Mouse (Mus musculus): ENCODE measurements around the gene Lrrc46. TPM values are rescaled to one million over a fixed set of nuclear protein-coding genes. Genes with fewer than 3 reads are reported as not detected.

Lrrc46 gene
- polyA plus RNA-seq, 2 experiments = 0.63 to 0.91 TPM

- 59% methylated on average over 9 of the region's 9 CpGs for WGBS
- ATAC-seq (ENCODE audit: low FRiP score, low read depth) = no peak
- Histone ChIP-seq H3K4me1 (ENCODE audit: control insufficient read depth, insufficient read depth, low read length) (no peaks in the 10 kb centered on the region), H3K9ac (ENCODE audit: low read depth, low read length, severe bottlenecking) (no peak overlapping the region), H3K27me3 (ENCODE audit: control insufficient read depth, insufficient read depth, low read length) (no peaks in the 10 kb centered on the region), H3K4me3 (replicated peaks; ENCODE audit: low read length) (no peak overlapping the region), H3K36me3 (ENCODE audit: control insufficient read depth, insufficient read depth, low read length) (no peaks in the 10 kb centered on the region), H3K27ac (replicated peaks; ENCODE audit: low read depth, low read length) (no peak overlapping the region), H3K4me2 (replicated peaks; ENCODE audit: low read depth, low read length, severe bottlenecking) (no peak overlapping the region), H3K9me3 (ENCODE audit: control insufficient read depth, low read length) (no peaks in the 10 kb centered on the region)
- TF ChIP-seq POLR2A (IDR thresholded peaks at IDR 0.05; ENCODE audit: borderline replicate concordance, extremely low read depth, insufficient read depth, insufficient read length) = no peak
- DNase-seq (ENCODE audit: low spot score) = no peak
These were observed 34.0 kb downstream of the Lrrc46 start for GRCm38 (mm10) chr11:97007093-97007794.

GRCm38 (mm10) chr11:97003170-97003569, 38.0 kb downstream of the Lrrc46 start:
- no peak overlapping the region for H3K4me3 ChIP-seq (replicated peaks; ENCODE audit: low read length)
- DNase-seq (ENCODE audit: low spot score) = no peak
- no peaks in the 10 kb centered on the region for H3K27me3 ChIP-seq (ENCODE audit: control insufficient read depth, insufficient read depth, low read length)
- ATAC-seq (ENCODE audit: low FRiP score, low read depth) = no peak
- H3K36me3 ChIP-seq (ENCODE audit: control insufficient read depth, insufficient read depth, low read length) = no peaks in the 10 kb centered on the region
- 25% methylated on average over 5 of the region's 5 CpGs for WGBS
- no peak for TF ChIP-seq POLR2A (IDR thresholded peaks at IDR 0.05; ENCODE audit: borderline replicate concordance, extremely low read depth, insufficient read depth, insufficient read length)
- H3K4me2 ChIP-seq (replicated peaks; ENCODE audit: low read depth, low read length, severe bottlenecking) = no peak overlapping the region
- H3K9me3 ChIP-seq (ENCODE audit: control insufficient read depth, low read length) = no peaks in the 10 kb centered on the region
- no peak overlapping the region for H3K9ac ChIP-seq (ENCODE audit: low read depth, low read length, severe bottlenecking)
- no peak overlapping the region for H3K27ac ChIP-seq (replicated peaks; ENCODE audit: low read depth, low read length)
- H3K4me1 ChIP-seq (ENCODE audit: control insufficient read depth, insufficient read depth, low read length) = no peaks in the 10 kb centered on the region

- Histone ChIP-seq H3K27ac (replicated peaks; ENCODE audit: low read depth, low read length) (no peak overlapping the region), H3K9me3 (ENCODE audit: control insufficient read depth, low read length) (no peaks in the 10 kb centered on the region), H3K36me3 (ENCODE audit: control insufficient read depth, insufficient read depth, low read length) (no peaks in the 10 kb centered on the region), H3K27me3 (ENCODE audit: control insufficient read depth, insufficient read depth, low read length) (peaks cover 3% of the 10 kb centered on the region; the same call in 1 of the 2 replicates), H3K4me2 (replicated peaks; ENCODE audit: low read depth, low read length, severe bottlenecking) (peak overlapping the region; percentile 53), H3K4me1 (ENCODE audit: control insufficient read depth, insufficient read depth, low read length) (peaks cover 11% of the 10 kb centered on the region), H3K9ac (ENCODE audit: low read depth, low read length, severe bottlenecking) (peak overlapping the region; percentile 59), H3K4me3 (replicated peaks; ENCODE audit: low read length) (peak overlapping the region; percentile 27)
- DNase-seq (ENCODE audit: low spot score) (no peak), ATAC-seq (ENCODE audit: low FRiP score, low read depth) (0 out of 2 replicates have a peak, but pooled peaks have one; percentile 37)
- 4% methylated on average over 19 of the region's 30 CpGs for WGBS
- no peak for TF ChIP-seq POLR2A (IDR thresholded peaks at IDR 0.05; ENCODE audit: borderline replicate concordance, extremely low read depth, insufficient read depth, insufficient read length)
These were observed 43.7 kb downstream of the Lrrc46 start for GRCm38 (mm10) chr11:96997380-96997956.

GRCm38 (mm10) chr11:96996773-96997379, 44.3 kb downstream of the Lrrc46 start:
- peaks cover 3% of the 10 kb centered on the region; the same call in 1 of the 2 replicates for H3K27me3 ChIP-seq (ENCODE audit: control insufficient read depth, insufficient read depth, low read length)
- WGBS = 21% methylated on average over 14 of the region's 17 CpGs
- DNase-seq (ENCODE audit: low spot score) (no peak), ATAC-seq (ENCODE audit: low FRiP score, low read depth) (no peak)
- peak overlapping the region; percentile 27 for H3K4me3 ChIP-seq (replicated peaks; ENCODE audit: low read length)
- H3K4me1 ChIP-seq (ENCODE audit: control insufficient read depth, insufficient read depth, low read length) = peaks cover 11% of the 10 kb centered on the region
- H3K9ac ChIP-seq (ENCODE audit: low read depth, low read length, severe bottlenecking) = peak overlapping the region; percentile 59
- H3K36me3 ChIP-seq (ENCODE audit: control insufficient read depth, insufficient read depth, low read length) = no peaks in the 10 kb centered on the region
- no peaks in the 10 kb centered on the region for H3K9me3 ChIP-seq (ENCODE audit: control insufficient read depth, low read length)
- peak overlapping the region; percentile 53 for H3K4me2 ChIP-seq (replicated peaks; ENCODE audit: low read depth, low read length, severe bottlenecking)
- H3K27ac ChIP-seq (replicated peaks; ENCODE audit: low read depth, low read length) = no peak overlapping the region
- no peak for TF ChIP-seq POLR2A (IDR thresholded peaks at IDR 0.05; ENCODE audit: borderline replicate concordance, extremely low read depth, insufficient read depth, insufficient read length)
